Mouse (Mus musculus) hindbrain, embryonic 14.5 days (tissue): ENCODE data around the gene Faap20. TPM values are rescaled to one million over a fixed set of nuclear protein-coding genes. Genes with fewer than 3 reads are reported as not detected.

ENCODE experiments used
- ATAC-seq: fragments of 200-750 bp; cut with Nextera tagmentation; 2 replicates; pipeline ENCODE4 v1.8.0; 2017; ENCODE audit warnings: moderate number of reproducible peaks, mild to moderate bottlenecking, moderate TSS enrichment, moderate library complexity; ENCODE audit not compliant: low FRiP score
- DNase-seq: peaks from one replicate; pipeline ENCODE4 v3.0.0-alpha.2; 2015; ENCODE audit warnings: low spot score
- H3K27ac ChIP-seq: fragments of 300-500 bp; sonication (generic); 2 replicates; pipeline ENCODE4 v1.5.1; 2014; ENCODE audit warnings: mild to moderate bottlenecking, moderate library complexity
- H3K27me3 ChIP-seq: fragments of 300-500 bp; sonication (generic); 2 replicates; pipeline ENCODE4 v1.6.1; 2014; ENCODE audit warnings: mild to moderate bottlenecking, low read length, mixed read lengths; ENCODE audit not compliant: control insufficient read depth, insufficient read depth
- H3K36me3 ChIP-seq: fragments of 300-500 bp; sonication (generic); replicated peaks from 2 replicates; pipeline ENCODE4 v1.6.1; 2014; ENCODE audit not compliant: control insufficient read depth, insufficient read depth
- H3K4me1 ChIP-seq: fragments of 300-500 bp; sonication (generic); replicated peaks from 2 replicates; pipeline ENCODE4 v1.6.1; 2014; ENCODE audit warnings: antibody characterized with exemption, low read length, mixed read lengths; ENCODE audit not compliant: control insufficient read depth, insufficient read depth
- H3K4me2 ChIP-seq: fragments of 300-500 bp; sonication (generic); replicated peaks from 2 replicates; pipeline ENCODE4 v1.6.1; 2014; ENCODE audit warnings: mild to moderate bottlenecking, moderate library complexity
- H3K4me3 ChIP-seq: fragments of 300-500 bp; sonication (generic); replicated peaks from 2 replicates; pipeline ENCODE4 v1.5.1; 2014; ENCODE audit warnings: mild to moderate bottlenecking, low read length
- H3K9ac ChIP-seq: fragments of 300-500 bp; sonication (generic); 2 replicates; pipeline ENCODE4 v1.6.1; 2014
- H3K9me3 ChIP-seq: fragments of 300-500 bp; sonication (generic); 2 replicates; pipeline ENCODE4 v1.6.1; 2016; ENCODE audit warnings: low read length; ENCODE audit not compliant: control insufficient read depth
- WGBS: fragments of 180-500 bp; shearing (Covaris S2); extraction: QIAGEN DNeasy Blood & Tissue Kit; methylation state at CpG from one replicate; pipeline ENCODE4 v1.1.7; 2014; 5-methylcytosine and 5-hydroxymethylcytosine counted together
- polyA plus RNA-seq: library from polyadenylated mRNA; unstranded; fragments of >200 nt; fragmentation: Nextera tagmentation; extraction: Ambion mirVana; gene quantifications from 2 replicates; pipeline ENCODE4 v1.2.1, GENCODE M21; 2014

Gene Faap20
- polyA plus RNA-seq, 1 experiment from 2014 or later = 76.0 TPM

DNA sequence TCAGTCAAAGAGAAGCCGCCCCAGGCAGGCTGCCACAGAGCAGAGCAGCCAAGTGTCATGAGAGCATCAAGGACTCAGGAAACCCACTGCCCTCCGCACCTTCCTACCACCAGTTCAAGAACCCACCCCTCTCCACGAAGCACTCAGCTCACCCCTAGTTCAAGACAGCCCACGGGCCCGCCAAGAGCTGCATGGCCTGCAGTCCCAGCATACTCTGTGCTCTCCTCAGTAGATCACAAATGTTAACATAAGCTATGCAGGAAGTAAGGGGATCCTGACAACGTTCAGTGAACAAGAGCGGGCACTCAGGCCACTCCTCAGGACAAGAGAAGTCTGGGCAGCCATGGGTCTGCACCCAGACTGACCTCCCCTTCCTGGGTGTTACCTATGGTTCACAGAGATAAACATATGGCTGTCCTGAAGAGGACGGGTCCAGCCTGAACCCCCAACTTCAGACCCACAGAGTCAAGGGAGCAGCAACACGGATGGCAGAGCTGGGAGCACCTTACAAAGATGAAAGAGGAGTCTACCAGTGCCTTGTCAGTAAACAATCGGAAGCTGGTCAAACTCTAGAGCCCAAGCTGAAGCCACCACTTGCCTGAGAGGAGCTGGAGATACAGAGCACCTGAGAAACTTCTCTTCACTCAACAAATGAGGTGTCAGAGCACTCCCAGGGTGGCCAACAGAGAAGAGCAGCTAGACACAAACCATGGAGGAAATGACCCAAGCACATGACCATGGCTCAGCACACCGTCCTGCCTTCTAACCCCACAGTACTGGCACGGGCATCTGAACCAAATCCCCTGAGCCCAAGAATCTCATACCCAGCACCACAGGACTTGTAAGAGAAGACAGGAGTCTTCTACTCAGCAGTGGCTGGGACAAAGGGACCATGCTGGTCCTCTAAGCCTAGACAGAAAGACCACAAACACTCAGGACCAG, 30.1 kb upstream of the Faap20 start:
- H3K9ac ChIP-seq = peak overlapping the region; percentile 94
- WGBS = 49% methylated on average over 12 of the region's 12 CpGs
- no peaks in the 10 kb centered on the region for H3K27me3 ChIP-seq
- peaks cover 73% of the 10 kb centered on the region for H3K4me1 ChIP-seq
- no peak for DNase-seq
- peak overlapping the region; percentile 100 for H3K4me2 ChIP-seq
- H3K9me3 ChIP-seq = no peaks in the 10 kb centered on the region
- no peaks in the 10 kb centered on the region for H3K36me3 ChIP-seq
- H3K27ac ChIP-seq = no peak overlapping the region
- peak overlapping the region; percentile 91 for H3K4me3 ChIP-seq
- ATAC-seq = no peak

DNA sequence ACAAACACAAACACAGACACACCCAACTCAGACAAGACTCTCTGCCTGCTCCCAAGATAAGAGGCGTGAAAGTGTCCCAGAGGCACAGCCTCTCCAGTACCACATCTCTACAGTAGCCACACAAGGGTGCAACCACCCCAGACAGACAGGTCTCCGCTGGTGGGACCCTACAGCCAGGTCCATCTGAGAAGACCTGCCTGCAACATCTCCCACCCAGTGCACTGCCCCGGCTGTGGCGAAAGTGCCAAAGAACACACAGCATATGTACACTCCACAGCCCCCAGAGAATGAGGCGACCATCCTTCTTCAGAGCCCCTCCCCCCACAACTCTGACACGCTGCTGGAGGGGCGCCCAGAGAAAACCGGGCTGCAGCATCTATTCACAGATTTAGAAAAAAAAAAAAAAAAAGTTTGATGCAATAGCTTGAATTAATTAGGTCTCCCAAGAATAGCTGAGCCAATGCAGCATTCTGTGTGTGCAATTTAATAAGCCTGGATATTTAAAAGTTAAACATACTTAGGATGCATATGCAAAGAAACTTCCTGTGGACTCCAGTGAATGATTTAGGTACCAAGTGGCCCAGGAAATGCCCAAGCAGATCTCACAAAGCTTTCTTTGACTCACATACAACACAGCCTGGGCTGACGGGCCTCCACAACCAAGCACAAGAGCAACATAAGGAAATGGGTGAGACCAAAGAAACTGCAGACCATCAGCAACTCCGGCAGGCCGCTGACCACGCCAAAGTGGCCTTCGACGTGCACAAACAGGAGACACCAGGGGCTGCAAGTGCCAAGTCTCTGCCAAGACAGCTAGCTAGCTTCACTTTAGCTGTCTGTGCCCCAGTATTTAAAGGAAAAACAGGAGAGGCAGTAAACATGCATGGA, 29.1 kb upstream of the Faap20 start:
- H3K4me3 ChIP-seq = peak overlapping the region; percentile 91
- 4% methylated on average over 14 of the region's 14 CpGs for WGBS
- no peaks in the 10 kb centered on the region for H3K9me3 ChIP-seq
- no peaks in the 10 kb centered on the region for H3K36me3 ChIP-seq
- peaks cover 64% of the 10 kb centered on the region for H3K4me1 ChIP-seq
- peak overlapping the region; percentile 94 for H3K9ac ChIP-seq
- peak overlapping the region; percentile 100 for H3K4me2 ChIP-seq
- H3K27ac ChIP-seq = peak overlapping the region; percentile 85
- peak; percentile 47 for DNase-seq
- ATAC-seq = no peak
- no peaks in the 10 kb centered on the region for H3K27me3 ChIP-seq

DNA sequence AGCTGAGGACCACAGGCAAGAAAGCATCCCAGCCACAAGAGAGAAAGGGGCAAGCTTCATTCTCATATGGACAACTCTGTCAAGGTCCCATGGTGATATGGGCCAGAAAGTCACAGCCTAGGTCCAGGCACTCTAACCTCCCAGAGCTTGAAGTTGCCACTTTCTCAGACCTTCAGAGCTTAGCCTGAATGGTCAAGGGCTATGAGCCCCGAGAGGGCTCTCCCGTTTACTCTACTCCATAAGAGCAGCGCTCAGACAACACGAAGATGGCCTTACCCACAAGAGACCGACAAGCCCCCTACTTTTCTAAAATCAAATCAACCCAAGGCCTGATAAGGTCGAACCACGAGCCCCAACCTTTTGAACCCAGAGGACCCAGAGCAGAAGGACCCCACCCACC, 28.5 kb upstream of the Faap20 start:
- H3K9ac ChIP-seq = peak overlapping the region; percentile 94
- peak overlapping the region; percentile 100 for H3K4me2 ChIP-seq
- WGBS = 2% methylated on average over 7 of the region's 7 CpGs
- H3K9me3 ChIP-seq = no peaks in the 10 kb centered on the region
- no peak for ATAC-seq
- no peak for DNase-seq
- H3K36me3 ChIP-seq = no peaks in the 10 kb centered on the region
- peak overlapping the region; percentile 85 for H3K27ac ChIP-seq
- no peaks in the 10 kb centered on the region for H3K27me3 ChIP-seq
- H3K4me1 ChIP-seq = peaks cover 58% of the 10 kb centered on the region
- H3K4me3 ChIP-seq = peak overlapping the region; percentile 91

DNA sequence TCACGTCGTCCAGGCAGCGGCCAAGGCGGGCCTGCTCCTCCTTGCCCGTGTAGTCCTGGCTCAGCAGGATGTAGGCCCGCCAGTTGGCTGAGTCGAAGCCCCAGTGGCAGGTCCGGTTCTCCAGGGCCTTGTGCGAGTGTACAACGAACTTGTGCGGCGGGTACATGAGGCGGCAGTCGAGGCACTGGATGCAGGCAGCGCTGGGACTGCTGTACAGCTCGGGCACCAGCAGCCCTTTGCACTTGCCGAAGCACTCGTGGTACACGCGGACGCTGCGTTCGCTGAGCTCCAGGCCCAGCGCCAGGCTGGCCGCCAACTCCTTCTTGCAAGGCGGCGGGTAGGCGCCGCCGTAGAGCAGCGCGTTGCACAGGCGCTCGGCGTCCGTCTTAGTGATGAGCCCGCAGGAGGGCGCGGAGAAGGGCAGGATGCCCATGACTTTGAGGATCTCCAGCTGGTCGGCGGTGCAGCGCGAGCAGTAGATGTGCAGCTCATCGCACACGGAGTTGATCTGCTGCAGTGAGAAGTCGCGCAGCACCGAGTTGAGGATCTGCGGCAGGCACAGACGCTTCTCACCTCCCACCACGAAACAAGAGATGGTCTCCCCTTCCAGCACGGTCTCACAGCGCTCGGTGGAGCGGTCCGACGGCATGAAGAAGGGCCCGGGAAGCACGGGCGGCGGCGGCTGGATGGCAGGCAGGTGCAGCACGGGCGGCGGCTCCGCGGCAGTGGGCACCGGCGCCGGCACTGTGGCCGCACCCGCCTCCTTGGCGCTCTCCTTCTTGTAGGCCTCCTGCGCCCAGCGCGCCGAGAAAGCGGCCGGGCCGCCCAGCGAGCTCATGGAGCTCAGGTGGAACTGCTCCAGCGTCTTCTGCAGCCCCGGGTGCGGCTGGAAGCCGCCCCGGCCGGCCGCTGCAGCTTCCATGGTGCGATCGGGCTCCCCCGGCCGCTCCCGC, 27.7 kb upstream of the Faap20 start:
- ATAC-seq = no peak
- under 1% methylated on average over 89 of the region's 93 CpGs for WGBS

DNA sequence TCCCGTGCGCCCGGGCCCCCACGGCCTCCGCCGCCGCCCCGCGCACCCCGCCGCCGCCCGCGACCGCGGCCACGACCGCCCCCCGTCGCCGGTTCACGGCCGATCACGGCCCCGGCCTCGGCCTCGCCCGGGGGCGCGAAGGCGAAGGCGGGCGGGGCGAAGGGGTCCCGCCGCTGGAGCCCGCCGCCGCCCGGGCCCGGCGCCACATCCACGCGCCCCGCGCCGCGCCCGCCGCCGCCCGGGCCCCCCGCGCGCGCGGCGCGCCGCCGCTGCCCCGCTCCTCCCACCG, 27.1 kb upstream of the Faap20 start, which contains the start of gene Ski:
Ski (minus strand) TSS at position 41 of the 289 bp plus-strand sequence.
- Histone ChIP-seq H3K9ac (peak within 1 kb of the TSS; percentile 94), H3K27ac (peak within 1 kb of the TSS; percentile 96), H3K4me1 (peaks cover 44% of the 10 kb centered on the region), H3K4me2 (peak within 1 kb of the TSS; percentile 100), H3K27me3 (no peaks in the 10 kb centered on the region), H3K36me3 (no peaks in the 10 kb centered on the region), H3K4me3 (peak within 1 kb of the TSS; percentile 91), H3K9me3 (no peaks in the 10 kb centered on the region)
- ATAC-seq (no peak), DNase-seq (no peak)
- WGBS = under 1% methylated on average over 28 of the region's 63 CpGs

More for the DNA sequence above, 27.7 kb upstream of the Faap20 start:
- Histone ChIP-seq H3K9ac (peak overlapping the region; percentile 94), H3K27me3 (no peaks in the 10 kb centered on the region), H3K4me2 (peak overlapping the region; percentile 100), H3K9me3 (no peaks in the 10 kb centered on the region), H3K4me1 (peaks cover 50% of the 10 kb centered on the region), H3K4me3 (peak overlapping the region; percentile 91), H3K36me3 (no peaks in the 10 kb centered on the region), H3K27ac (peak overlapping the region; percentile 85)
- peak; percentile 66 for DNase-seq

DNA sequence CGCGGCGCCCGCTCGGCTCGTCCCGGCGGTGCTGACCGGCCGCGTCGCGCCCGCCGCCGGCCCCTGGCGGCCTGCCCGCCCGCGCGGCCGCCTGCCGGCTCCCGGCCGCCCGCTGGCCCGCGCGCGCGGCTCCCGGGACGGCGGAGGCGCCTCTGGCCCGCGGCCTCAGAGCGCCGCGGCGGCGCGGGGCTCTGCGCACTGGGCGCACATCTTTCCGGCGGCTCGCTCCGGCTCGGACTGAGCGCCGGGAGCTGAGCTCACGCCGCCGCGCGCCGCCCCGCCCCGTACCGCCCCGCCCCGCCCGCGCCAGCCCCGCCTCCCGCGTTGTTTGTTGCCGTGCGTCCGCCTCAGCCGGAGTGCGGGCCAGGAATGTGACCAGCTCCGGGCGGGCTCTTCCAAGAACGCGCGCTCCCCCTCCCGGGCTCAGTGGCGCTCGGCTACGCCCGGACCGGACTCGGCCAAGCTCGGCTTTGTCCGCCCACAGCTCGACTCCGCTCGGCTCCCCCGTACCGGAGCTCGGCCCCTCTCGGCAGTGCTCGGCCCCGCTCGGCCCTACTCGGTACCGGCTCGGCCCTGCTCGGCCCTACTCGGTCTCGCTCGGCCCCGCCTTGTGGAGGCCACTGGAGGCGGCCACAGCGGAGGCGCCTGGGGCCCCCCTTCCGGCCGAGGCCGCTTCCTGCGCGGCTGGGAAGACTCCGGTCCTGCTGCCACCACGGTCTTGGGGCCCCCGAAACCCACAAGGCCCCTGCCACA, 26.6 kb upstream of the Faap20 start:
- Histone ChIP-seq H3K9ac (peak overlapping the region; percentile 94), H3K4me3 (peak overlapping the region; percentile 40), H3K4me2 (peak overlapping the region; percentile 100), H3K27me3 (no peaks in the 10 kb centered on the region), H3K9me3 (no peaks in the 10 kb centered on the region), H3K4me1 (peaks cover 39% of the 10 kb centered on the region), H3K36me3 (no peaks in the 10 kb centered on the region), H3K27ac (peak overlapping the region; percentile 96)
- under 1% methylated on average over 66 of the region's 116 CpGs for WGBS
- ATAC-seq (peak; percentile 99), DNase-seq (peak; percentile 99)

DNA sequence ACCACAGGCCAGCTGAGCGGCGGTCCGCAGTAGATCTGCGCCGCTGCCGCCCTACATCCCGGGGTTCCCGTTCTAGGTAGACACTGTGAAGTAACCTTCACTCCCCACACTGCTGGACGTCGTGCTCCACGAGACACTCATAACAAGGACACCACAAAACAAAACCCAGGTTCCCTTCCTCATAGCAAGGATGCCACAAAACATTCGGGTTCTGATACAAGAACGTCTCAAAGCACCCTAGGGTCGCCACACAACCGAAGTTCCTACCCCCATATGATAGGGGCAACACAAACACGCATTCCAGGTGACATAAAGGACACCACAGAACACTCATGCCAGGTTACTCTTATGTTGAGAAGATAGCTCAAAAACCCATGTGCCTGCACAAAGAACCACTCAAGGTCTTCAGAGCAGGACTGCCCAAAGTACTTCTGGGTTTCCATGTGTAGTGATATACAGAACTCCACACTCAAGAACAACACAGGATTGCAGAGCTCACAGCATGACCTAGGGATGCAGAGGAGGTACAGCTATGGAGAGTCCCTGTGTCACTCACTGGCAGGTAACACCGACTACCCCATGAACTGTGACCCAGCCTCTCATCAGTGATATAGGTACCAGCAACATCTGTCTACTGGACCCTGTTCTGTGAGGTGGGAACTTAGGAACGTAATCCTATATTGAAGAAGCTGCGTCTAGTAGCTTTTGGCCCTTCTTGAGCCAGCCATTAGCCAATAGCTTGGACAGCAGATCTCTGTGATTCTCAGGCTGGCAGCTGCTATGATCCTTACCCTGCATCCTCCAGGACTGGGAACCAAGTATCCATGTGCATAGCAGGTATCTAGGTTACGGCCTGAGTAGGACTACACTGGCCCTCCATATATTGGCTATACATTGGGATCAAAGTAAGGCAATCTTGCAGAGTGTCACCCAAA, 25.7 kb upstream of the Faap20 start:
- H3K9ac ChIP-seq = peak overlapping the region; percentile 88
- WGBS = 32% methylated on average over 20 of the region's 20 CpGs
- peak overlapping the region; percentile 96 for H3K27ac ChIP-seq
- H3K4me2 ChIP-seq = peak overlapping the region; percentile 100
- ATAC-seq (no peak; the same call in 1 of the 2 replicates), DNase-seq (no peak)
- no peaks in the 10 kb centered on the region for H3K27me3 ChIP-seq
- no peaks in the 10 kb centered on the region for H3K9me3 ChIP-seq
- peak overlapping the region; percentile 40 for H3K4me3 ChIP-seq
- peaks cover 30% of the 10 kb centered on the region for H3K4me1 ChIP-seq
- H3K36me3 ChIP-seq = no peaks in the 10 kb centered on the region
